In genomic region chr6:7562524-7562923, GRCm38 (mm10) we compare ENCODE assay signal across 20 mouse cellular contexts. TPM values are rescaled to one million over a fixed set of nuclear protein-coding genes. Genes with fewer than 3 reads are reported as not detected.
A peak's percentile ranks its signal among the peaks of the same experiment; 100 is the strongest.
DNase-seq lines count a peak whose midpoint lies in the region; ATAC-seq and TF ChIP-seq lines count a peak whose summit lies in the region.
"Had no signal": no experiment of that assay in that cellular context is flagged by ENCODE, and none has a peak within 500 bp of the region (broad histone marks: within the 10 kb centered on the region; RNA-seq: fewer than 3 reads in every experiment).

No protein-coding gene starts in this region.

- no peaks in the 10 kb centered on the region for H3K36me3 ChIP-seq in forebrain, embryonic 16.5 days (ENCODE audit: control insufficient read depth, insufficient read depth)
- no peaks in the 10 kb centered on the region for H3K36me3 ChIP-seq in forebrain, embryonic 11.5 days (ENCODE audit: control insufficient read depth, insufficient read depth, low read length)
- H3K36me3 ChIP-seq in lung, embryonic 14.5 days (ENCODE audit: insufficient read depth), result no peaks in the 10 kb centered on the region
- no peaks in the 10 kb centered on the region for H3K36me3 ChIP-seq in embryonic facial prominence, embryonic 14.5 days (ENCODE audit: control insufficient read depth, insufficient read depth, low read length)
- H3K36me3 ChIP-seq: liver, embryonic 15.5 days; stomach, embryonic 15.5 days had no signal

- H3K4me3 ChIP-seq in forebrain, embryonic 16.5 days (replicated peaks; ENCODE audit: low read length), result no peak overlapping the region
- no peak overlapping the region for H3K4me3 ChIP-seq in forebrain, embryonic 11.5 days (ENCODE audit: low read depth, low read length)
- no peak overlapping the region for H3K4me3 ChIP-seq in lung, embryonic 14.5 days (ENCODE audit: low read depth, low read length)
- H3K4me3 ChIP-seq in lung, adult 2 months (replicated peaks; ENCODE audit: extremely low read depth, low read depth, low read length), result no peak overlapping the region
- H3K4me3 ChIP-seq in embryonic facial prominence, embryonic 14.5 days (ENCODE audit: low read depth, low read length), result no peak overlapping the region
- H3K4me3 ChIP-seq: erythroblast, embryonic 14.5 days; heart, adult 2 months; liver, embryonic 15.5 days; megakaryocyte, embryonic 14.5 days; stomach, embryonic 15.5 days had no signal

- peak; percentile 66 for ATAC-seq in forebrain, embryonic 16.5 days
- ATAC-seq in forebrain, embryonic 11.5 days (replicated peaks; ENCODE audit: low FRiP score), result no peak
- peak; percentile 58; the same call in 1 of the 2 replicates for ATAC-seq in lung, embryonic 14.5 days (ENCODE audit: insufficient read depth)
- no peak for ATAC-seq in embryonic facial prominence, embryonic 14.5 days (ENCODE audit: low read depth)

- no peaks in the 10 kb centered on the region for H3K4me1 ChIP-seq in forebrain, embryonic 16.5 days (replicated peaks; ENCODE audit: control insufficient read depth, insufficient read depth, low read length)
- no peaks in the 10 kb centered on the region for H3K4me1 ChIP-seq in forebrain, embryonic 11.5 days (replicated peaks; ENCODE audit: control insufficient read depth, insufficient read depth, low read length)
- H3K4me1 ChIP-seq in lung, embryonic 14.5 days (ENCODE audit: insufficient read depth), result no peaks in the 10 kb centered on the region
- H3K4me1 ChIP-seq in lung, adult 2 months (ENCODE audit: control insufficient read depth, insufficient read depth, low read length), result no peaks in the 10 kb centered on the region
- H3K4me1 ChIP-seq in embryonic facial prominence, embryonic 14.5 days (ENCODE audit: control insufficient read depth, insufficient read depth, low read length), result no peaks in the 10 kb centered on the region
- H3K4me1 ChIP-seq: liver, embryonic 15.5 days; megakaryocyte, embryonic 14.5 days; stomach, embryonic 15.5 days had no signal

- no peak for DNase-seq in forebrain, embryonic 11.5 days (ENCODE audit: low spot score)
- DNase-seq in lung, embryonic 14.5 days, result peak; percentile 33
- no peak for DNase-seq in lung, adult 2 months
- peak; percentile 52 for DNase-seq in brain, embryonic 14.5 days (ENCODE audit: low read depth)
- peak; percentile 30 for DNase-seq in embryonic facial prominence, embryonic 14.5 days (ENCODE audit: low spot score)
- no peak for DNase-seq in thymus, adult 18-20 months
- DNase-seq: adrenal gland, postnatal 14 days; cerebellum, adult 8-10 months; gastrocnemius, postnatal 14 days; heart, adult 2 months; kidney, adult 9 months; kidney, postnatal 4 days; lung, postnatal 14 days; thymus, postnatal 14 days had no signal

- H3K27me3 ChIP-seq in forebrain, embryonic 16.5 days (replicated peaks; ENCODE audit: control insufficient read depth, insufficient read depth, low read length), result no peaks in the 10 kb centered on the region
- no peaks in the 10 kb centered on the region for H3K27me3 ChIP-seq in forebrain, embryonic 11.5 days (ENCODE audit: control insufficient read depth, insufficient read depth, low read length)
- peaks cover under 1% of the 10 kb centered on the region; the same call in 1 of the 2 replicates for H3K27me3 ChIP-seq in lung, embryonic 14.5 days (ENCODE audit: insufficient read depth, low read length)
- peaks cover 2% of the 10 kb centered on the region; the same call in 1 of the 2 replicates for H3K27me3 ChIP-seq in embryonic facial prominence, embryonic 14.5 days (replicated peaks; ENCODE audit: control insufficient read depth, insufficient read depth, low read length)
- H3K27me3 ChIP-seq: liver, embryonic 15.5 days; megakaryocyte, embryonic 14.5 days; stomach, embryonic 15.5 days had no signal

- no peak for TF ChIP-seq POLR2A in lung, adult 2 months (IDR thresholded peaks at IDR 0.05; ENCODE audit: borderline replicate concordance, extremely low read depth, low read depth, low read length)
- TF ChIP-seq POLR2A in brain, embryonic 14.5 days (IDR thresholded peaks at IDR 0.05; ENCODE audit: borderline replicate concordance, extremely low read depth, insufficient read depth, insufficient read length, poor library complexity, severe bottlenecking), result no peak

- 43% methylated on average over 6 of the region's 6 CpGs for WGBS in forebrain, embryonic 16.5 days
- 75% methylated on average over 6 of the region's 6 CpGs for WGBS in forebrain, embryonic 11.5 days
- WGBS in lung, embryonic 14.5 days, result 47% methylated on average over 6 of the region's 6 CpGs
- whole genome bisulfite sequencing in lung, adult 2 months, result 41% methylated on average over 6 of the region's 6 CpGs
- WGBS in embryonic facial prominence, embryonic 14.5 days, result 15% methylated on average over 6 of the region's 6 CpGs

- no peak overlapping the region for H3K27ac ChIP-seq in forebrain, embryonic 16.5 days (ENCODE audit: low read length)
- no peak overlapping the region for H3K27ac ChIP-seq in forebrain, embryonic 11.5 days (ENCODE audit: low read depth, low read length)
- H3K27ac ChIP-seq in lung, embryonic 14.5 days (ENCODE audit: low read depth), result no peak overlapping the region
- H3K27ac ChIP-seq in embryonic facial prominence, embryonic 14.5 days (replicated peaks; ENCODE audit: low read depth, low read length), result no peak overlapping the region
- H3K27ac ChIP-seq: heart, adult 2 months; liver, embryonic 15.5 days; stomach, embryonic 15.5 days had no signal

- no peaks in the 10 kb centered on the region for H3K9me3 ChIP-seq in forebrain, embryonic 16.5 days (ENCODE audit: control insufficient read depth, low read length)
- H3K9me3 ChIP-seq in forebrain, embryonic 11.5 days (ENCODE audit: control insufficient read depth, low read length), result no peaks in the 10 kb centered on the region
- no peaks in the 10 kb centered on the region for H3K9me3 ChIP-seq in lung, embryonic 14.5 days (ENCODE audit: low read depth, low read length)
- no peaks in the 10 kb centered on the region for H3K9me3 ChIP-seq in embryonic facial prominence, embryonic 14.5 days (ENCODE audit: control insufficient read depth, low read length)
- H3K9me3 ChIP-seq: liver, embryonic 15.5 days; megakaryocyte, embryonic 14.5 days; stomach, embryonic 15.5 days had no signal

- no peak overlapping the region for H3K9ac ChIP-seq in forebrain, embryonic 16.5 days (replicated peaks; ENCODE audit: low read depth, low read length)
- no peak overlapping the region for H3K9ac ChIP-seq in forebrain, embryonic 11.5 days (ENCODE audit: low read length)
- no peak overlapping the region for H3K9ac ChIP-seq in lung, embryonic 14.5 days
- no peak overlapping the region for H3K9ac ChIP-seq in embryonic facial prominence, embryonic 14.5 days (ENCODE audit: low read depth, low read length)
- H3K9ac ChIP-seq: liver, embryonic 15.5 days; stomach, embryonic 15.5 days had no signal

- H3K4me2 ChIP-seq in forebrain, embryonic 16.5 days (ENCODE audit: low read length), result no peak overlapping the region
- H3K4me2 ChIP-seq in forebrain, embryonic 11.5 days (ENCODE audit: low read depth, low read length, severe bottlenecking), result no peak overlapping the region
- H3K4me2 ChIP-seq in lung, embryonic 14.5 days, result no peak overlapping the region
- no peak overlapping the region for H3K4me2 ChIP-seq in embryonic facial prominence, embryonic 14.5 days (ENCODE audit: low read depth, low read length)
- H3K4me2 ChIP-seq: liver, embryonic 15.5 days; stomach, embryonic 15.5 days had no signal

- TF ChIP-seq CTCF in lung, embryonic 14.5 days (IDR thresholded peaks at IDR 0.05; ENCODE audit: low read depth), result no peak
- no peak for TF ChIP-seq CTCF in lung, adult 2 months (IDR thresholded peaks at IDR 0.05; ENCODE audit: insufficient read depth, low read length)
- no peak for TF ChIP-seq CTCF in brain, embryonic 14.5 days (IDR thresholded peaks at IDR 0.05; ENCODE audit: borderline replicate concordance, extremely low read depth, insufficient read depth, insufficient read length)

RNA-seq across cellular contexts. Expression of gene Tac1, which starts 7.8 kb away (rescaled TPM):
- 70.2 and 87.9 TPM in 2 replicates for polyA plus RNA-seq in forebrain, embryonic 16.5 days (2015; fragmentation: Nextera tagmentation; extraction: Ambion mirVana)
- 6.8 and 9.0 TPM in 2 replicates for polyA plus RNA-seq in forebrain, embryonic 11.5 days (2014; fragmentation: Nextera tagmentation; extraction: Ambion mirVana)
- 0.18 TPM in 1 of 2 replicates, not detected in the other for polyA plus RNA-seq in lung, embryonic 14.5 days (2014; fragmentation: Nextera tagmentation; extraction: Ambion mirVana)
- polyA plus RNA-seq in lung, adult 2 months (2012; rRNA removed), result not detected in 2 replicates
- 36.9 and 44.2 TPM in 2 replicates for polyA plus RNA-seq in brain, embryonic 14.5 days (2012; rRNA removed)
- 17.0 and 18.0 TPM in 2 replicates for polyA plus RNA-seq in embryonic facial prominence, embryonic 14.5 days (2014; fragmentation: Nextera tagmentation; extraction: Ambion mirVana)
- polyA plus RNA-seq: erythroblast, embryonic 14.5 days; liver, embryonic 15.5 days; spleen, adult 2 months had no signal

Comparison
In these comparisons a context has a peak if more than half of its experiments do, and no peak if none do; other contexts are left out.
1. ATAC-seq: peak in forebrain, embryonic 16.5 days (single experiment) and lung, embryonic 14.5 days (single experiment); none in forebrain, embryonic 11.5 days (single experiment) and embryonic facial prominence, embryonic 14.5 days (single experiment).
2. DNase-seq: peak in lung, embryonic 14.5 days (single experiment), brain, embryonic 14.5 days (single experiment) and embryonic facial prominence, embryonic 14.5 days (single experiment); none in forebrain, embryonic 11.5 days (single experiment), lung, adult 2 months (single experiment) and thymus, adult 18-20 months (0 of 2).